Mouse (Mus musculus): ENCODE measurements around the gene Zbtb16. TPM values are rescaled to one million over a fixed set of nuclear protein-coding genes. Genes with fewer than 3 reads are reported as not detected.

Gene Zbtb16
- polyA plus RNA-seq, 1 experiment from 2014 or later: 3.0 TPM

Other genes with a start within 250 kb of the Zbtb16 start
- 2.0 and 2.8 TPM in 2 replicates for gene Nnmt, start 231.1 kb downstream of the Zbtb16 start, polyA plus RNA-seq (2014; fragmentation: Nextera tagmentation; extraction: Ambion mirVana)
- 1.3 and 2.5 TPM in 2 replicates for gene Htr3a, start 74.9 kb upstream of the Zbtb16 start, polyA plus RNA-seq (2014; fragmentation: Nextera tagmentation; extraction: Ambion mirVana)
- gene Htr3b, start 128.8 kb upstream of the Zbtb16 start, polyA plus RNA-seq (2014; fragmentation: Nextera tagmentation; extraction: Ambion mirVana): 0.50 and 1.1 TPM in 2 replicates
- 38.8 and 41.3 TPM in 2 replicates for gene Usp28, start 149.2 kb upstream of the Zbtb16 start, polyA plus RNA-seq (2014; fragmentation: Nextera tagmentation; extraction: Ambion mirVana)
- gene Zw10, start 219.4 kb upstream of the Zbtb16 start, polyA plus RNA-seq (2014; fragmentation: Nextera tagmentation; extraction: Ambion mirVana): 57.3 and 58.6 TPM in 2 replicates
- 0.21 and 0.93 TPM in 2 replicates for gene Tmprss5, start 245.0 kb upstream of the Zbtb16 start, polyA plus RNA-seq (2014; fragmentation: Nextera tagmentation; extraction: Ambion mirVana)

All from embryonic facial prominence, embryonic 11.5 days (tissue).